Mouse (Mus musculus) limb, embryonic 15.5 days (tissue): ENCODE results near the gene Nlgn2. TPM values are rescaled to one million over a fixed set of nuclear protein-coding genes. Genes with fewer than 3 reads are reported as not detected.

ENCODE experiments used
- ATAC-seq: fragments of 200-750 bp; cut with Nextera tagmentation; 2 replicates; pipeline ENCODE4 v1.8.0; 2017; ENCODE audit warnings: low read depth, moderate TSS enrichment; ENCODE audit not compliant: insufficient number of reproducible peaks, low FRiP score, low TSS enrichment
- H3K27ac ChIP-seq: fragments of 300-500 bp; sonication (generic); 2 replicates; pipeline ENCODE4 v1.5.1; 2015; ENCODE audit warnings: moderate library complexity, mild to moderate bottlenecking, inconsistent platforms
- H3K27me3 ChIP-seq: fragments of 300-500 bp; sonication (generic); 2 replicates; pipeline ENCODE4 v1.6.1; 2015; ENCODE audit warnings: inconsistent platforms
- H3K36me3 ChIP-seq: fragments of 300-500 bp; sonication (generic); 2 replicates; pipeline ENCODE4 v1.6.1; 2015; ENCODE audit warnings: inconsistent platforms
- H3K4me1 ChIP-seq: fragments of 300-500 bp; sonication (generic); 2 replicates; pipeline ENCODE4 v1.6.1; 2015; ENCODE audit warnings: inconsistent platforms
- H3K4me2 ChIP-seq: fragments of 300-500 bp; sonication (generic); 2 replicates; pipeline ENCODE4 v1.6.1; 2015; ENCODE audit warnings: mild to moderate bottlenecking, inconsistent platforms
- H3K4me3 ChIP-seq: fragments of 300-500 bp; sonication (generic); 2 replicates; pipeline ENCODE4 v1.5.1; 2015; ENCODE audit warnings: mild to moderate bottlenecking, inconsistent platforms
- H3K9ac ChIP-seq: fragments of 300-500 bp; sonication (generic); 2 replicates; pipeline ENCODE4 v1.6.1; 2015; ENCODE audit warnings: inconsistent platforms
- H3K9me3 ChIP-seq: fragments of 300-500 bp; sonication (generic); 2 replicates; pipeline ENCODE4 v1.6.1; 2016; ENCODE audit warnings: inconsistent platforms
- WGBS: fragments of 180-500 bp; shearing (Covaris S2); methylation state at CpG from one replicate; pipeline ENCODE4 v1.1.7; 2015; 5-methylcytosine and 5-hydroxymethylcytosine counted together
- polyA plus RNA-seq: library from polyadenylated mRNA; unstranded; fragments of >200 nt; fragmentation: Nextera tagmentation; extraction: Ambion mirVana; gene quantifications from 2 replicates; pipeline ENCODE4 v1.2.1, GENCODE M21; 2015

Gene Nlgn2
- 7.6 and 8.7 TPM in 2 replicates for polyA plus RNA-seq

- H3K4me1 ChIP-seq = peaks cover 43% of the 10 kb centered on the region
- H3K27ac ChIP-seq = peak within 1 kb of the TSS; percentile 94
- H3K9ac ChIP-seq = peak within 1 kb of the TSS; percentile 68
- ATAC-seq = no peak; the same call in 1 of the 2 replicates
- WGBS = 0% methylated on average over 32 of the region's 32 CpGs
- no peaks in the 10 kb centered on the region for H3K9me3 ChIP-seq
- peak within 1 kb of the TSS; percentile 70 for H3K4me3 ChIP-seq
- peaks cover 2% of the 10 kb centered on the region for H3K36me3 ChIP-seq
- H3K4me2 ChIP-seq = peak within 1 kb of the TSS; percentile 89
- H3K27me3 ChIP-seq = no peaks in the 10 kb centered on the region
These were observed at the start of gene Nlgn2 for GRCm38 (mm10) chr11:69837604-69837951. TSS of gene Nlgn2 (minus strand) at chr11:69837784.

GRCm38 (mm10) chr11:69886907-69887635 lies 49.5 kb upstream of the Nlgn2 start:
- Histone ChIP-seq H3K9ac (no peak overlapping the region), H3K27ac (no peak overlapping the region), H3K4me2 (no peak overlapping the region), H3K9me3 (no peaks in the 10 kb centered on the region), H3K36me3 (no peaks in the 10 kb centered on the region), H3K27me3 (no peaks in the 10 kb centered on the region), H3K4me1 (peaks cover 2% of the 10 kb centered on the region; the same call in 1 of the 2 replicates), H3K4me3 (no peak overlapping the region)
- ATAC-seq = no peak
- 71% methylated on average over 8 of the region's 8 CpGs for WGBS

GRCm38 (mm10) chr11:69884663-69885062 lies 47.1 kb upstream of the Nlgn2 start:
- H3K27me3 ChIP-seq = no peaks in the 10 kb centered on the region
- ATAC-seq = no peak
- H3K9ac ChIP-seq = no peak overlapping the region
- H3K36me3 ChIP-seq = no peaks in the 10 kb centered on the region
- no peak overlapping the region for H3K4me3 ChIP-seq
- H3K4me1 ChIP-seq = peaks cover 21% of the 10 kb centered on the region
- 78% methylated on average over 8 of the region's 8 CpGs for WGBS
- H3K9me3 ChIP-seq = no peaks in the 10 kb centered on the region
- 0 out of 2 replicates have a peak overlapping the region, but pooled peaks have one; percentile 24 for H3K27ac ChIP-seq
- H3K4me2 ChIP-seq = no peak overlapping the region

DNA sequence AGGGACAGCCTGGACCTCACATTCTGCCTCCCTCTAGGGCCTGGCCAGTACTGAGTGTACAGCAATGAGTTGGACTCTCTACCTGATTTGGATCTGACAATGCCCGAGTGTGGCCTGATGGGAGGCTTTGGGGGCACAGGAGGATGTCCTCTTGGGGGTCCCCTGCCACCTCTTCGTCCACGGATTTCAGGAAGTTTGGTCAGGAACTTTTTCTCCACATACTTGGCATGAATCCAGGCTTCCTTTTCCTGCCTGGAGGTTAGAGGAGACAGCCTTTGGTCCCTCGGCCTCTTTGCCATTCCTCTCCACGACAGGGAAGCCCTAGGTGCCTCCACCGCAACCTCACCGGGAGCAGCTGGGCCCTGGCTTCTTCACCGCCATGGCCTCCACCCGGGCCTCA lies 46.7 kb upstream of the Nlgn2 start:
- H3K27ac ChIP-seq = peak overlapping the region; percentile 55; the same call in 1 of the 2 replicates
- H3K9ac ChIP-seq = no peak overlapping the region
- WGBS = 64% methylated on average over 9 of the region's 9 CpGs
- no peak for ATAC-seq
- no peak overlapping the region for H3K4me3 ChIP-seq
- no peaks in the 10 kb centered on the region for H3K9me3 ChIP-seq
- H3K27me3 ChIP-seq = no peaks in the 10 kb centered on the region
- H3K4me2 ChIP-seq = no peak overlapping the region
- no peaks in the 10 kb centered on the region for H3K36me3 ChIP-seq
- H3K4me1 ChIP-seq = peaks cover 25% of the 10 kb centered on the region

DNA sequence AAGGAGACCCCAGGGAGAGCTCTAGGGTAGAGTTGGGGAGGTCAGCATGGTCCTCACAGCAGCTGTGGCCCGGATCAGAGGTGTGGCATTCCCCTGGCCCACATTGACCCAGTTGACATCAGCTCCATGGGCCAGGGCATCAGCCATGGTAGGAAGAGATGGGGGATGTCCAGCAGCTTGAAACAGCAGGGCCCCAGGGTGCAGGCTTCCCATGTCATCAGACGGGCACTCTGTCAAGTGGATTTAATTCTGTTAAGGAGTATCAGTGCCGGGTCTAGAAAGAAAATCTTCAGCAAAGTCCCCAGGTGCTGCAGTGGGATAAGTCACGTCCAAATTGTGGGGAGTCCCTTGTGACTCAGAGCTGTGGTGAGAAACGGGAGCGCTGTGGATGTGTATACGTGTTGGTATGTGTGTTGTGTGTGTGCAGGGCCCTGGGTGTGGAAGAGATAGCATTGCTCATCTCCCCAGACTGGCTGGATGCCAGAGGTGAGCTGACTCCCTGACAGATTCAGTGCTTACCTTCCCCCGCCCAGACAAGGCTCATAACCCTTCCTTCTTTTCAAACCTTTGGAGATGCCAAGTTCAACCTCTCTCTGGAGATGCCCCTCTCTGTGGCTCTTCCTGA lies 46.1 kb upstream of the Nlgn2 start:
- 83% methylated on average over 8 of the region's 8 CpGs for WGBS
- H3K9me3 ChIP-seq = no peaks in the 10 kb centered on the region
- H3K36me3 ChIP-seq = no peaks in the 10 kb centered on the region
- H3K9ac ChIP-seq = no peak overlapping the region
- ATAC-seq = no peak
- no peak overlapping the region for H3K4me3 ChIP-seq
- H3K27ac ChIP-seq = peak overlapping the region; percentile 55
- H3K4me2 ChIP-seq = no peak overlapping the region
- no peaks in the 10 kb centered on the region for H3K27me3 ChIP-seq
- peaks cover 31% of the 10 kb centered on the region for H3K4me1 ChIP-seq

DNA sequence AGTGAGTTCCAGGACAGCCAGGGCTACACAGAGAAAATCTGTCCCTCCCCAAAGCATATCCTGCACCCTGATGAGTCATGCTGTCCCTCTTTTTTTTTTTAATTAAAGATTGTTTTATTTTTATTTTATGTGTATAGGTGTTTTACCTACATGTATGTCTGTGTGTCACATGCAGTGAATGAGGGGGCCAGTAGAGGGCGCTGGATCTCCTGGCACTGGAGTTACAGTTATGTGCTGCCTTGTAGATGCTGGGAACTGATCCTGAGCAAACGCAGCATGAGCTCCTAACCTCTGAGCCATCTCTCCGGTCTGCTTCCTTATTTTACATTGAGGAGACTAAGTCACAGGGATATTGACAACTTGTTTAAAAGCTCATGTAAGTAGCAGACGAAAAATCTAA lies 45.5 kb upstream of the Nlgn2 start:
- Histone ChIP-seq H3K4me3 (no peak overlapping the region), H3K27me3 (no peaks in the 10 kb centered on the region), H3K36me3 (no peaks in the 10 kb centered on the region), H3K4me2 (no peak overlapping the region), H3K27ac (no peak overlapping the region), H3K9ac (no peak overlapping the region), H3K9me3 (no peaks in the 10 kb centered on the region), H3K4me1 (peaks cover 37% of the 10 kb centered on the region)
- no peak for ATAC-seq
- WGBS = 64% methylated on average over 4 of the region's 4 CpGs

DNA sequence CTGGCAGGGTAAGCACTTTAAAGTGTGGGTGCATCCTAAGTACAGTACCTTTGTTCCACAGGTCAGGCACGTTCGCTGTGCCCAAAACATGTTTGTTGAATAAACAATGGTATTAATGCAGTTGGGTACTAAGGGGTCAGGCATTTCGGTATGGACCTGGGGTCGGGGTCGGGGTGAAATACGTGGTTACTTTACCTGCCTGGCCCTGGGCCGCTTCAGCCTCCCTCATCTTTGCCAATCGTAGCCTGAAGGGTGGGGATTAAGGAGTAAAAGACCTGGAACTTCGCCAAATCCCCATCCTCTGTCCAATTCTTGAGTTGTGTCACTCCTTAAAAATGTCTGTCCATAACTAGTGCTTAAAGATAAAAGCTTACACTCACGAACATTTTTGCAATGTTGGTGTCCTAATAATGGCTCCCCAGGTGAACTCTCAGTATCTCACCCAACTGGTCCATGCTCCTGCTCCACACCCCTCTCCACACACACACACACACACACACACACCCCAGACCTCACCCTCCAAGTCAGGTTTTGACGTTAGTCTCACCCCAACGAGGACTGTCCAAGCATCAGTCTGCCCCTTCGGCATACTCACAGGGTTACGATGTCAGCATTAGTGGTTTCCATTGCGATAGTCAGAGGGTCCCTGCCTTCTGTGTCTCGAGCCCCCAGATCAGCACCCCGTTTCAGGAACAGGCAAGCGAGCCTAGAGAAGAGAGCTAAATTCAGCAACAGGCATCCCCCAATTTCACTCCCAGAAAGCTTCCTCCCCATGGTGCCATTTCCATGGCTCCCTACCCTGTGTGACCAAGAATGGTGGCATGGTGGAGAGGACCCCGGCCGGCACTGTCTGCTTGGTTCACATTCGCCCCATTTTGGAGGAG lies 44.4 kb upstream of the Nlgn2 start:
- ATAC-seq = no peak
- WGBS = 55% methylated on average over 21 of the region's 21 CpGs
- Histone ChIP-seq H3K27ac (peak overlapping the region; percentile 92), H3K9me3 (no peaks in the 10 kb centered on the region), H3K36me3 (no peaks in the 10 kb centered on the region), H3K4me3 (peak overlapping the region; percentile 55), H3K27me3 (no peaks in the 10 kb centered on the region), H3K4me1 (peaks cover 48% of the 10 kb centered on the region), H3K9ac (peak overlapping the region; percentile 47; the same call in 1 of the 2 replicates), H3K4me2 (peak overlapping the region; percentile 90)

DNA sequence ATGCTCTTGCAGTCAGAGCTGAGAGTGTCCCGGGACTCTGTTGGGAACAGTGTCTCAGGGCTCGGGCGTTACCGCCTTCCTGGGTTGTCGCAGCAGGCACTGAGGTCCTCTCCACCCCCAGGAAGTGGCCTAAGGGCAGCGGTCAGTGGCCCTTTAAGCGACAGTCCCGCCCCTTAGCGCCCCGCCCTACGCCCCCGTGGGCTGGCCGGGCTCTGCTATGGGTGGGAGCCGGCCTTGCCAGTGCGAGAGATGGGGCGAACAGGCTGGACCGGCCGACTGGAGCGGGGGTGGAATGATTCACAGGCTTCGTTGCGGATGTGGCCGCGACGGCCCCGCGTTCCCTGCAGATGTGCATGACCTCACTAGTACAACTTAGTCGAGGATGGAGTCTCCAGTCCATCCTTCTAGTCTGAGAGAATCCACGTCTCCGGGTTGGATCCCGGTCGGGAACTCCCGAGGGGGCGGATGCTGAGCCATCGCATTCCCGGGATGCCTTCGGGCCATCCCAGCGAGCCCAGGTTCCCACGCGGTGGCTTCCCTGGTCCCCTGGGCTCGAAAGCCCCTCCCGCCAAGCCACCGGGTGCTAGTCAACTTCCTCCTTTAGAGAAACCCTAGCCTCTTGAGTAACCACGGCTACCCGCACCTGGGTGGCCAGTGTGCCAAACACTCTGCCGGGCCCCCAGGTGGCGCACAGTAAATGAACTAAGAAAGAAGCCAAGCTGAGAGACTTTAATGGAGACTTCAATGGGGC lies 43.4 kb upstream of the Nlgn2 start, which contains the start of gene Kctd11:
Gene Kctd11 (minus strand): TSS at position 554 of the 751 bp plus-strand sequence.
- no peaks in the 10 kb centered on the region for H3K9me3 ChIP-seq
- H3K27me3 ChIP-seq = no peaks in the 10 kb centered on the region
- H3K4me3 ChIP-seq = peak within 1 kb of the TSS; percentile 55
- peak within 1 kb of the TSS; percentile 90 for H3K4me2 ChIP-seq
- H3K27ac ChIP-seq = peak within 1 kb of the TSS; percentile 92
- under 1% methylated on average over 46 of the region's 46 CpGs for WGBS
- ATAC-seq = peak; percentile 78
- peaks cover 57% of the 10 kb centered on the region for H3K4me1 ChIP-seq
- peak within 1 kb of the TSS; percentile 47 for H3K9ac ChIP-seq
- H3K36me3 ChIP-seq = no peaks in the 10 kb centered on the region

- Histone ChIP-seq H3K9me3 (no peaks in the 10 kb centered on the region), H3K9ac (peak overlapping the region; percentile 47), H3K36me3 (no peaks in the 10 kb centered on the region), H3K4me2 (peak overlapping the region; percentile 90), H3K4me3 (peak overlapping the region; percentile 55), H3K27ac (peak overlapping the region; percentile 92), H3K27me3 (no peaks in the 10 kb centered on the region), H3K4me1 (peaks cover 62% of the 10 kb centered on the region)
- 0% methylated on average over 18 of the region's 18 CpGs for WGBS
- ATAC-seq = peak; percentile 32
These were observed 42.9 kb upstream of the Nlgn2 start for GRCm38 (mm10) chr11:69880506-69880852.

DNA sequence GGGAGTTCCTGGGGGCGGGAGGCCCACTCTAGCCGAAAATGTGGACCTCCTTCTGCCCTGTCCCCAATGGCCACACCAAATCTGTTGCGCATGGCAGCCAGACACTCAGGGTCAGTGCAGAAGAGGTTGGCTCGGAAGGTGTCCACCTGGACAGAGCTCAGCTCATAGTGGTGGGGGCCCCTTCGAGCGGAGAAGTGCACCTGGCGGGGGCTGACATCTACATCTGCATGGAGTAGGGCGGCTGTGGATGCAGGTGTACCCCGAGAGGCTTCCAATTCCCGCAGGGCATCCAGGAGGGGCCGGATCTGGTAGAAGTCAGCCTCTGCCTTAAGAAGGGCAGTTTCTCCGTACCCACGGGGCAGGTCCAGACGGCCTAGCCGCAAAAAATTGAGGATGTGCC lies 42.1 kb upstream of the Nlgn2 start:
- Histone ChIP-seq H3K27ac (peak overlapping the region; percentile 92; the same call in 1 of the 2 replicates), H3K36me3 (no peaks in the 10 kb centered on the region), H3K9me3 (no peaks in the 10 kb centered on the region), H3K27me3 (no peaks in the 10 kb centered on the region), H3K4me3 (peak overlapping the region; percentile 55), H3K4me2 (peak overlapping the region; percentile 90), H3K9ac (peak overlapping the region; percentile 47; the same call in 1 of the 2 replicates), H3K4me1 (peaks cover 62% of the 10 kb centered on the region)
- no peak for ATAC-seq
- 50% methylated on average over 15 of the region's 15 CpGs for WGBS

DNA sequence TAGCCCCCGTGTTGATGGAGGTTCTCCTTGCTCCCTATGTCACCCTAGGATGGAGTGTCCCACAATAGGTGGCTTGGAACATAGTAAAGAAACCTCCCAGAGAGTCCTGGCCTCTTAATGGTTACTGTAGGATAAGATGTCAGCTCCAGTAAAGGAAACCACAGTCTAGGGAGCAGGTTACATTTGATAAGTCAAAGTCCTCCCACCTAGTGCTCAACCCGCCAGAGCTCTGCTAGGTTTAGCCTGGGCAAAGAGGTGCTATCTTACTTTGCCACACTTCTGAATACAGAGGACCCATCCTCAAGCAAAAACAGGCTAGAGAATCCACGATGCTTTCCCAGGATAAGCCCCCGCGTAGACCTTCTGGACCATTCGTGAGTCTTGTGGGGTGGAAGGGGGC lies 41.4 kb upstream of the Nlgn2 start:
- H3K27ac ChIP-seq = no peak overlapping the region

More for the DNA sequence above, 41.4 kb upstream of the Nlgn2 start:
- Histone ChIP-seq H3K4me2 (peak overlapping the region; percentile 90; the same call in 1 of the 2 replicates), H3K9ac (no peak overlapping the region), H3K4me1 (peaks cover 62% of the 10 kb centered on the region), H3K4me3 (peak overlapping the region; percentile 55), H3K27me3 (no peaks in the 10 kb centered on the region), H3K9me3 (no peaks in the 10 kb centered on the region), H3K36me3 (no peaks in the 10 kb centered on the region)
- no peak for ATAC-seq
- WGBS = 89% methylated on average over 6 of the region's 6 CpGs
